Mouse (Mus musculus) testis, adult 2 months (tissue): ENCODE results near the gene Tiam1. TPM values are rescaled to one million over a fixed set of nuclear protein-coding genes. Genes with fewer than 3 reads are reported as not detected.

Source experiments
- H3K27ac ChIP-seq: fragments of 200-500 bp; 2 replicates; pipeline ENCODE4 v1.5.1; 2012; ENCODE audit warnings: low read depth, low read length; ENCODE audit not compliant: control insufficient read depth, insufficient read depth
- H3K27me3 ChIP-seq: fragments of 200-500 bp; 2 replicates; pipeline ENCODE4 v1.6.1; 2012; ENCODE audit warnings: mild to moderate bottlenecking, low read length, moderate library complexity; ENCODE audit not compliant: control insufficient read depth, insufficient read depth
- H3K36me3 ChIP-seq: fragments of 200-500 bp; 2 replicates; pipeline ENCODE4 v1.6.1; 2012; ENCODE audit warnings: mild to moderate bottlenecking, low read length; ENCODE audit not compliant: control insufficient read depth, insufficient read depth
- H3K4me1 ChIP-seq: fragments of 200-500 bp; 2 replicates; pipeline ENCODE4 v1.6.1; 2012; ENCODE audit warnings: low read length; ENCODE audit not compliant: control insufficient read depth, insufficient read depth
- H3K4me3 ChIP-seq: fragments of 200-500 bp; 2 replicates; pipeline ENCODE4 v1.5.1; 2012; ENCODE audit warnings: low read depth, mild to moderate bottlenecking, low read length, moderate library complexity, mixed read lengths; ENCODE audit not compliant: control insufficient read depth
- CTCF ChIP-seq: fragments of 200-500 bp; IDR thresholded peaks from 2 replicates; pipeline ENCODE4 v1.5.1; 2012; ENCODE audit warnings: low read depth, mild to moderate bottlenecking, inconsistent platforms, low read length, moderate library complexity; ENCODE audit not compliant: control insufficient read depth, insufficient read depth, insufficient replicate concordance
- POLR2A ChIP-seq: fragments of 200-500 bp; IDR thresholded peaks from 2 replicates; pipeline ENCODE4 v1.6.1; 2012; ENCODE audit warnings: low read depth, mild to moderate bottlenecking, inconsistent platforms, low read length, moderate library complexity; ENCODE audit not compliant: control insufficient read depth
- polyA plus RNA-seq: library from polyadenylated mRNA; depleted of rRNA; stranded (reverse); fragments of >200 nt; gene quantifications from 2 replicates; pipeline ENCODE4 v1.2.3, GENCODE M21; 2012

Gene Tiam1
- polyA plus RNA-seq, 1 experiment: 9.6 TPM

DNA sequence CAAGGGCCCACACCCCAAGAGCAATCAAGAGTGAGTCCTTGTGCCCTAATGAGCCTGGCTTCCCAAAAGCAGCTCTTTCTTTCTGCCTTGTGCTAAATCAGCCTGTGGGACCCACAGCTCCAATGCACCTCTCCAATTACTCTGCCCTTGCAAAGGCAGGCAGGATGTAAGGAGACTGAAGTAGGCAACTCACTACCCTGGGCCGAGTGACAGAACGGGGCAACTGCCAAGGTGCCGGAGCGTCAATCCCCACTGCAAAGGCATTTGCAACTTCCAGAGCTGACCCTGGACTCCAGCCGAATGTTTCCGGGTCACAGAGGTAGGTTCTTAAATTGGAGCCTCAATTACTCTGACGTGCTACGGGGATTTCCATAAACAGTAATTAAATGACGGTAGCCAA, 257.9 kb downstream of the Tiam1 start:
- H3K4me3 ChIP-seq: peak overlapping the region; percentile 46
- no peak overlapping the region for H3K27ac ChIP-seq
- H3K36me3 ChIP-seq: no peaks in the 10 kb centered on the region
- TF ChIP-seq POLR2A (no peak), CTCF (no peak)
- peaks cover 8% of the 10 kb centered on the region for H3K4me1 ChIP-seq
- no peaks in the 10 kb centered on the region for H3K27me3 ChIP-seq

- Histone ChIP-seq H3K27me3 (no peaks in the 10 kb centered on the region), H3K27ac (no peak overlapping the region), H3K4me1 (peaks cover 8% of the 10 kb centered on the region), H3K36me3 (no peaks in the 10 kb centered on the region), H3K4me3 (peak overlapping the region; percentile 76; the same call in 1 of the 2 replicates)
- no peak for TF ChIP-seq CTCF
- TF ChIP-seq POLR2A: no peak
These were observed 259.7 kb downstream of the Tiam1 start for GRCm38 (mm10) chr16:89883897-89884296.

- no peaks in the 10 kb centered on the region for H3K36me3 ChIP-seq
- H3K27me3 ChIP-seq: no peaks in the 10 kb centered on the region
- peak overlapping the region; percentile 23; the same call in 1 of the 2 replicates for H3K27ac ChIP-seq
- TF ChIP-seq POLR2A: no peak
- TF ChIP-seq CTCF: no peak
- peak overlapping the region; percentile 76 for H3K4me3 ChIP-seq
- H3K4me1 ChIP-seq: peaks cover 8% of the 10 kb centered on the region
These were observed 260.9 kb downstream of the Tiam1 start for GRCm38 (mm10) chr16:89882477-89883234.

DNA sequence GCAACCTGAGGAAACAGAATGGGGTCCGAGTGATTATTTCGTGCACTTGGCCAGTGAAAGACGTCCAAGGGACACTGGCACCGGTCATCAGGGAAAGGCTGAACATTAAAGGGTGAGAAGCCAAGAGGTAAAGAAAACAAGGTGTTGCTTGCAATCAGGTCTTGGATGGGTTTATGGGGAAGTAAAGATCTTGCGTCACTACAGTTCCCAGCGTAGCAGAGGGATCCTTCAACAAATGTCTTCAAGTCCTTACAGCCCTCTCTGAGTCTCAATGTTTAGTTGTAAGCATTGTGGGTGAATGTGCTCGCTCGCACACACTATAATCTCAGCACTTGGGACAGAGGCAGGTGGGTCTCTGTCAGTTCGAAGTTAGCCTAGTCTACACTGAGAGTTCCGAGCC, 266.4 kb downstream of the Tiam1 start:
- no peak for TF ChIP-seq CTCF
- Histone ChIP-seq H3K27me3 (no peaks in the 10 kb centered on the region), H3K27ac (no peak overlapping the region; the same call in 1 of the 2 replicates), H3K36me3 (no peaks in the 10 kb centered on the region), H3K4me3 (no peak overlapping the region), H3K4me1 (no peaks in the 10 kb centered on the region; the same call in 1 of the 2 replicates)

- Histone ChIP-seq H3K4me1 (no peaks in the 10 kb centered on the region; the same call in 1 of the 2 replicates), H3K27me3 (no peaks in the 10 kb centered on the region), H3K4me3 (no peak overlapping the region), H3K36me3 (no peaks in the 10 kb centered on the region), H3K27ac (peak overlapping the region; percentile 59; the same call in 1 of the 2 replicates)
- no peak for TF ChIP-seq CTCF
- no peak for TF ChIP-seq POLR2A
These were observed 267.5 kb downstream of the Tiam1 start for GRCm38 (mm10) chr16:89876079-89876478.

DNA sequence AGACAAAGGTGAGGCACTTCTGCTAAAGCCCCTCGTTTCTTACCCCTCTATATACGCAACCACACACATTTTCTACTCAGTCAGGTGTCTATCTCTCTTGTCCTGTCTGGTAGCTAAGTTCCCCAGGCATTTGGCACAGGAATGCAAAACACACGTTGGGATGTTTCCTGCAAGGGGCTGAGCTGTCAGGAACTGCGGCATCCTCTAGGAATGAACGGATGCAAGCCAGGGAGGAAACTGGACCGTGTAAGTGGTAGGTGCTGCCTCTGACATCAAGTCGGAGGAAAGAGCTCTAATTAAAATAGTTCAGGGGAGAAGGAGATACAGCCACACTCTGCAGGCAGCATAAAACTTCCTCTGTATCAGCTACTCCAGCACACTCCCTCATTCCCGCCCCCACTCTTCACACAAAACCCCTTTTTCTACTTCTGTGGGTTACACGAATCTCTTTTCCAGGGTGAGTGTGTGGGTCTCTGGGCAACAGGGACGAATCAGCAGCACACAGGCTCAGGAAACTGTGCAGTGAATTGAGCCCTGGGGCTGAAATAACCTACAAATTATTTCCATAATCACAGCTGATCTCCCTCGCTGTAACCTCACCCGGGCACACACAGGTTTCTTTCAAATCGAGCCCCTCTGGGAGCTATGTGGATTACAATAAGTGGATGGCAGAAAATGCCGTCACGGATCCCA, 269.4 kb downstream of the Tiam1 start:
- no peak overlapping the region for H3K27ac ChIP-seq
- no peak overlapping the region for H3K4me3 ChIP-seq
- H3K27me3 ChIP-seq: no peaks in the 10 kb centered on the region
- no peak for TF ChIP-seq POLR2A
- TF ChIP-seq CTCF: no peak
- H3K36me3 ChIP-seq: no peaks in the 10 kb centered on the region
- no peaks in the 10 kb centered on the region for H3K4me1 ChIP-seq
